Mouse (Mus musculus) hindbrain, embryonic 15.5 days (tissue): ENCODE data around the gene Zfyve28. TPM values are rescaled to one million over a fixed set of nuclear protein-coding genes. Genes with fewer than 3 reads are reported as not detected.

Source experiments
- ATAC-seq: fragments of 200-750 bp; cut with Nextera tagmentation; 2 replicates; pipeline ENCODE4 v1.8.0; 2017; ENCODE audit warnings: low read depth, moderate number of reproducible peaks, moderate TSS enrichment; ENCODE audit not compliant: low FRiP score
- H3K27ac ChIP-seq: fragments of 300-500 bp; sonication (generic); replicated peaks from 2 replicates; pipeline ENCODE4 v1.5.1; 2015; ENCODE audit warnings: mild to moderate bottlenecking, inconsistent platforms
- H3K27me3 ChIP-seq: fragments of 300-500 bp; sonication (generic); 2 replicates; pipeline ENCODE4 v1.6.1; 2015; ENCODE audit warnings: control low read depth, inconsistent platforms
- H3K36me3 ChIP-seq: fragments of 300-500 bp; sonication (generic); 2 replicates; pipeline ENCODE4 v1.6.1; 2015; ENCODE audit warnings: control low read depth, inconsistent platforms
- H3K4me1 ChIP-seq: fragments of 300-500 bp; sonication (generic); replicated peaks from 2 replicates; pipeline ENCODE4 v1.6.1; 2015; ENCODE audit warnings: control low read depth, inconsistent platforms
- H3K4me2 ChIP-seq: fragments of 300-500 bp; sonication (generic); 2 replicates; pipeline ENCODE4 v1.6.1; 2015; ENCODE audit warnings: moderate library complexity, mild to moderate bottlenecking, inconsistent platforms
- H3K4me3 ChIP-seq: fragments of 300-500 bp; sonication (generic); 2 replicates; pipeline ENCODE4 v1.5.1; 2015; ENCODE audit warnings: mild to moderate bottlenecking, inconsistent platforms
- H3K9ac ChIP-seq: fragments of 300-500 bp; sonication (generic); 2 replicates; pipeline ENCODE4 v1.6.1; 2015; ENCODE audit warnings: inconsistent platforms
- H3K9me3 ChIP-seq: fragments of 300-500 bp; sonication (generic); 2 replicates; pipeline ENCODE4 v1.6.1; 2016; ENCODE audit warnings: control low read depth, inconsistent platforms
- WGBS: fragments of 180-500 bp; shearing (Covaris S2); methylation state at CpG from one replicate; pipeline ENCODE4 v1.1.7; 2015; 5-methylcytosine and 5-hydroxymethylcytosine counted together
- polyA plus RNA-seq: library from polyadenylated mRNA; unstranded; fragments of >200 nt; fragmentation: Nextera tagmentation; extraction: Ambion mirVana; gene quantifications from 2 replicates; pipeline ENCODE4 v1.2.1, GENCODE M21; 2015

The Zfyve28 gene
- polyA plus RNA-seq, 1 experiment from 2014 or later = 6.2 TPM

GRCm38 (mm10) chr5:34309016-34309415 lies 20.8 kb upstream of the Zfyve28 start:
- no peak overlapping the region for H3K27ac ChIP-seq
- WGBS = 71% methylated on average over 3 of the region's 3 CpGs
- no peaks in the 10 kb centered on the region for H3K27me3 ChIP-seq
- ATAC-seq = no peak
- no peaks in the 10 kb centered on the region for H3K4me1 ChIP-seq
- no peak overlapping the region for H3K4me2 ChIP-seq
- H3K9me3 ChIP-seq = no peaks in the 10 kb centered on the region
- no peak overlapping the region for H3K9ac ChIP-seq
- H3K4me3 ChIP-seq = no peak overlapping the region
- H3K36me3 ChIP-seq = no peaks in the 10 kb centered on the region

GRCm38 (mm10) chr5:34302377-34302776 lies 14.1 kb upstream of the Zfyve28 start:
- Histone ChIP-seq H3K27me3 (no peaks in the 10 kb centered on the region), H3K36me3 (no peaks in the 10 kb centered on the region), H3K9ac (no peak overlapping the region), H3K4me3 (no peak overlapping the region), H3K4me2 (no peak overlapping the region), H3K27ac (no peak overlapping the region), H3K4me1 (no peaks in the 10 kb centered on the region), H3K9me3 (no peaks in the 10 kb centered on the region)
- ATAC-seq = no peak
- WGBS = 86% methylated on average over 7 of the region's 7 CpGs

GRCm38 (mm10) chr5:34298937-34299535 lies 10.8 kb upstream of the Zfyve28 start:
- ATAC-seq = no peak
- WGBS = 84% methylated on average over 10 of the region's 10 CpGs
- no peak overlapping the region for H3K4me2 ChIP-seq
- no peaks in the 10 kb centered on the region for H3K9me3 ChIP-seq
- H3K27me3 ChIP-seq = no peaks in the 10 kb centered on the region
- no peak overlapping the region for H3K4me3 ChIP-seq
- no peak overlapping the region for H3K27ac ChIP-seq
- H3K9ac ChIP-seq = no peak overlapping the region
- no peaks in the 10 kb centered on the region for H3K4me1 ChIP-seq
- no peaks in the 10 kb centered on the region for H3K36me3 ChIP-seq

DNA sequence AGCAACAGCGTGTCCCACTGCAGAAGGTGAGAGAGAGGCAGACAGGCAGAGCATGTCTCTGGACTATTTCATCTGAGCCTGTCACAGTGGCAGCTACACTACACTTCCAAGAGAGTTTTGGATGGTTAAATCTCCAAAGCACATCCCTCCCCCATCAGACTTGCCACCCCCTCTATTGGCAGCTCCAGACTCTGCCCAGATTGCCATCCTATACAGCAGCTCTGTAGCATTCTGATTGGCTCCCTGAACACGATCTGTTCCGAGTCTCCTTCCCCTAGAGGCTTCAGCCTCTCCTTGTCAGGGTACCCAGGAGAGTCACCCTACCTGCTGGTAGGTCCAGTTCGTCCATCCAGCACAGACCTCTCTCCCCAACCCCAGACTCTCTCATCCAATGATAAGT lies 9.8 kb upstream of the Zfyve28 start:
- no peak for ATAC-seq
- Histone ChIP-seq H3K9me3 (no peaks in the 10 kb centered on the region), H3K4me1 (no peaks in the 10 kb centered on the region), H3K4me2 (no peak overlapping the region), H3K36me3 (no peaks in the 10 kb centered on the region), H3K27me3 (no peaks in the 10 kb centered on the region), H3K4me3 (no peak overlapping the region), H3K27ac (no peak overlapping the region), H3K9ac (no peak overlapping the region)
- WGBS = 65% methylated on average over 4 of the region's 4 CpGs

DNA sequence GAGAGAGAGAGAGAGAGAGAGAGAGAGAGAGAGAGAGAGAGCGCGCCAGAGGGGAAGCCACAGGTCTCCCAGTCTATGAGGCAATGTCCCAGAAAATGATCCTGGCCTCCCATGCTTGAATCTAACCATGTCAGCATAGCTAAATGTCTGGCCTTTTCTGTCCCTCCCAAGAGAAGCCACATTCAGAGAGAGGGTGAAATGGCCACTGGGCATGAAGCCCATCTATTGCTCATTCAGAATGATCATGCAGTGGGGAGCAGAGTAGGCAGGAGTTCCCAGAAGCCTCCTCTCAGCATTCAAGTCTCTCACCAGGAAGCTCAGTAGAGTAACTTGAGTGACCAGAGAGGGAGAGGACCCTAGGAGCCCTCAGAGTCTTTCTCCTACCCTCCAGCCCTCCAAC lies 6.9 kb upstream of the Zfyve28 start:
- Histone ChIP-seq H3K4me2 (no peak overlapping the region), H3K36me3 (no peaks in the 10 kb centered on the region), H3K27me3 (no peaks in the 10 kb centered on the region), H3K9ac (no peak overlapping the region), H3K4me3 (no peak overlapping the region), H3K4me1 (no peaks in the 10 kb centered on the region), H3K27ac (no peak overlapping the region), H3K9me3 (no peaks in the 10 kb centered on the region)
- 100% methylated on average over 2 of the region's 2 CpGs for WGBS
- no peak for ATAC-seq

- H3K4me2 ChIP-seq = no peak overlapping the region
- H3K27ac ChIP-seq = no peak overlapping the region
- H3K9ac ChIP-seq = no peak overlapping the region
- ATAC-seq = no peak
- no peaks in the 10 kb centered on the region for H3K27me3 ChIP-seq
- 34% methylated on average over 2 of the region's 2 CpGs for WGBS
- H3K4me3 ChIP-seq = no peak overlapping the region
- no peaks in the 10 kb centered on the region for H3K9me3 ChIP-seq
- no peaks in the 10 kb centered on the region for H3K4me1 ChIP-seq
- no peaks in the 10 kb centered on the region for H3K36me3 ChIP-seq
Measured at GRCm38 (mm10) chr5:34294696-34295095, 6.4 kb upstream of the Zfyve28 start.

GRCm38 (mm10) chr5:34293363-34293762 lies 5.1 kb upstream of the Zfyve28 start:
- Histone ChIP-seq H3K4me3 (no peak overlapping the region), H3K36me3 (no peaks in the 10 kb centered on the region), H3K9me3 (no peaks in the 10 kb centered on the region), H3K27ac (no peak overlapping the region), H3K9ac (no peak overlapping the region), H3K4me2 (no peak overlapping the region), H3K4me1 (peaks cover 5% of the 10 kb centered on the region), H3K27me3 (no peaks in the 10 kb centered on the region)
- ATAC-seq = no peak
- 73% methylated on average over 6 of the region's 6 CpGs for WGBS

DNA sequence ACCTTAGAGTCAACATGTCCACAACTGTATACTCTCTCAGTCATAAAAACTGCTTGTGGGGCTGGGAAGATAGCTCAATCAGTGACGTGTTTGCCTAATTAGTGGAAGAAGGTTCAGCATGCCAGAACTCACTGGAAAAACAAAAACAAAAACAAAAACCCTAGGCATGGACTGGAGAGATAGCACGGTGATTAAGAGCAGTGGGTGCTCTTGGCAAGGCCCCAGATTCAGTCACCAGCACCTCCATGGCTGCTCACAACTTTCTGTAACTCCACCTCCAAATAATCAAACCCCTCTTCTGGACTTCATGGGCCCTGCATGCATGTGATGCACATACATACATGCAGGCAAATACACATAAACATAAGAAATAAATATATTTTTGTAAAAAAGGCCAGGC lies 1.0 kb upstream of the Zfyve28 start:
- no peaks in the 10 kb centered on the region for H3K9me3 ChIP-seq
- H3K9ac ChIP-seq = no peak overlapping the region
- H3K27me3 ChIP-seq = peaks cover 6% of the 10 kb centered on the region
- H3K4me3 ChIP-seq = peak overlapping the region; percentile 89; the same call in 1 of the 2 replicates
- H3K27ac ChIP-seq = no peak overlapping the region
- 60% methylated on average over 2 of the region's 2 CpGs for WGBS
- H3K4me1 ChIP-seq = peaks cover 22% of the 10 kb centered on the region
- no peaks in the 10 kb centered on the region for H3K36me3 ChIP-seq
- no peak for ATAC-seq
- H3K4me2 ChIP-seq = peak overlapping the region; percentile 92

DNA sequence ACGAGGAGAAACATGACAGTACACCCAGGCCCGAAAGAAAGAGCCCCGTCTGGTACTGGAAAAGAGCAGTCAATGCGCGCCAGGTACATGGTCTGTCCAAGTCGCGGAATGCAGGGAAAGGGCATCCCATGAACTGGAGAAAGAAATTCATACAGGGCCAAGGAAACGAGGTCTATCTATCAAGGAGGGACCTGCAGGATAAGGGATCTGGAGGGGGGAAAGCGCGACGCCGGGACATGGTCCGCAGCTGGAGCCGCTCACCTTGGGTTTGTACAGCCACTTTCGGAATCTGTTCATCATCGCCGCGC lies 457 bp downstream of the Zfyve28 start:
- under 1% methylated on average over 18 of the region's 18 CpGs for WGBS
- no peaks in the 10 kb centered on the region for H3K9me3 ChIP-seq
- H3K27ac ChIP-seq = peak overlapping the region; percentile 74
- H3K4me3 ChIP-seq = peak overlapping the region; percentile 89
- peaks cover 22% of the 10 kb centered on the region for H3K4me1 ChIP-seq
- no peak for ATAC-seq
- peak overlapping the region; percentile 70 for H3K9ac ChIP-seq
- peak overlapping the region; percentile 92 for H3K4me2 ChIP-seq
- peaks cover 6% of the 10 kb centered on the region for H3K27me3 ChIP-seq
- H3K36me3 ChIP-seq = no peaks in the 10 kb centered on the region

- Histone ChIP-seq H3K27ac (peak overlapping the region; percentile 74; the same call in 1 of the 2 replicates), H3K4me1 (peaks cover 22% of the 10 kb centered on the region)
Measured at GRCm38 (mm10) chr5:34287001-34287837, 1.0 kb downstream of the Zfyve28 start.

GRCm38 (mm10) chr5:34286516-34286915 lies 1.7 kb downstream of the Zfyve28 start:
- Histone ChIP-seq H3K27ac (no peak overlapping the region), H3K4me2 (peak overlapping the region; percentile 92), H3K36me3 (no peaks in the 10 kb centered on the region), H3K4me1 (peaks cover 22% of the 10 kb centered on the region), H3K9me3 (no peaks in the 10 kb centered on the region), H3K4me3 (peak overlapping the region; percentile 89), H3K9ac (peak overlapping the region; percentile 70; the same call in 1 of the 2 replicates), H3K27me3 (peaks cover 6% of the 10 kb centered on the region)
- no peak for ATAC-seq
- under 1% methylated on average over 11 of the region's 11 CpGs for WGBS

More at GRCm38 (mm10) chr5:34287001-34287837, 1.0 kb downstream of the Zfyve28 start:
- Histone ChIP-seq H3K36me3 (no peaks in the 10 kb centered on the region), H3K27me3 (peaks cover 6% of the 10 kb centered on the region), H3K9ac (peak overlapping the region; percentile 70), H3K9me3 (no peaks in the 10 kb centered on the region), H3K4me3 (peak overlapping the region; percentile 89), H3K4me2 (peak overlapping the region; percentile 92)
- under 1% methylated on average over 54 of the region's 54 CpGs for WGBS
- no peak for ATAC-seq

- Histone ChIP-seq H3K36me3 (no peaks in the 10 kb centered on the region), H3K4me2 (no peak overlapping the region), H3K27me3 (peaks cover 6% of the 10 kb centered on the region), H3K27ac (no peak overlapping the region), H3K4me3 (no peak overlapping the region), H3K9me3 (no peaks in the 10 kb centered on the region), H3K9ac (no peak overlapping the region), H3K4me1 (peaks cover 22% of the 10 kb centered on the region)
- 92% methylated on average over 2 of the region's 2 CpGs for WGBS
- no peak for ATAC-seq
Measured at GRCm38 (mm10) chr5:34285285-34285684, 3.0 kb downstream of the Zfyve28 start.
